Mouse (Mus musculus) forebrain, embryonic 14.5 days (tissue): ENCODE measurements around the gene Camsap2. TPM values are rescaled to one million over a fixed set of nuclear protein-coding genes. Genes with fewer than 3 reads are reported as not detected.
A peak's percentile ranks its signal among the peaks of the same experiment; 100 is the strongest.

Source experiments
- ATAC-seq: fragments of 200-750 bp; cut with Nextera tagmentation; 2 replicates; pipeline ENCODE4 v1.8.0; 2017; ENCODE audit warnings: mild to moderate bottlenecking, moderate library complexity
- DNase-seq: peaks from one replicate; pipeline ENCODE4 v3.0.0-alpha.2; 2015; ENCODE audit warnings: low spot score
- H3K27ac ChIP-seq: fragments of 300-500 bp; sonication (generic); 2 replicates; pipeline ENCODE4 v1.5.1; 2014; ENCODE audit warnings: low read depth, mild to moderate bottlenecking, control low read depth, low read length, moderate library complexity
- H3K27me3 ChIP-seq: fragments of 300-500 bp; sonication (generic); replicated peaks from 2 replicates; pipeline ENCODE4 v1.6.1; 2014; ENCODE audit warnings: low read length, control low read depth, mixed read lengths; ENCODE audit not compliant: control insufficient read depth, insufficient read depth
- H3K36me3 ChIP-seq: fragments of 300-500 bp; sonication (generic); 2 replicates; pipeline ENCODE4 v1.6.1; 2014; ENCODE audit warnings: low read length, control low read depth; ENCODE audit not compliant: control insufficient read depth, insufficient read depth
- H3K4me1 ChIP-seq: fragments of 300-500 bp; sonication (generic); 2 replicates; pipeline ENCODE4 v1.6.1; 2014; ENCODE audit warnings: antibody characterized with exemption, low read length, control low read depth; ENCODE audit not compliant: control insufficient read depth, insufficient read depth
- H3K4me2 ChIP-seq: fragments of 300-500 bp; sonication (generic); 2 replicates; pipeline ENCODE4 v1.6.1; 2014; ENCODE audit warnings: mild to moderate bottlenecking, control low read depth, low read length
- H3K4me3 ChIP-seq: fragments of 300-500 bp; sonication (generic); 2 replicates; pipeline ENCODE4 v1.5.1; 2014; ENCODE audit warnings: low read depth, low read length, control low read depth
- H3K9ac ChIP-seq: fragments of 300-500 bp; sonication (generic); 2 replicates; pipeline ENCODE4 v1.6.1; 2014; ENCODE audit warnings: mild to moderate bottlenecking, low read length, control low read depth, moderate library complexity
- H3K9me3 ChIP-seq: fragments of 300-500 bp; sonication (generic); replicated peaks from 2 replicates; pipeline ENCODE4 v1.6.1; 2016; ENCODE audit warnings: low read length, control low read depth, mixed read lengths; ENCODE audit not compliant: control insufficient read depth
- WGBS: fragments of 180-500 bp; shearing (Covaris S2); extraction: QIAGEN DNeasy Blood & Tissue Kit; methylation state at CpG from one replicate; pipeline ENCODE4 v1.1.7; 2014; 5-methylcytosine and 5-hydroxymethylcytosine counted together
- polyA plus RNA-seq: library from polyadenylated mRNA; unstranded; fragments of >200 nt; fragmentation: Nextera tagmentation; extraction: Ambion mirVana; gene quantifications from 2 replicates; pipeline ENCODE4 v1.2.1, GENCODE M21; 2014

Gene Camsap2
- polyA plus RNA-seq, 1 experiment from 2014 or later, result 39.5 TPM

DNA sequence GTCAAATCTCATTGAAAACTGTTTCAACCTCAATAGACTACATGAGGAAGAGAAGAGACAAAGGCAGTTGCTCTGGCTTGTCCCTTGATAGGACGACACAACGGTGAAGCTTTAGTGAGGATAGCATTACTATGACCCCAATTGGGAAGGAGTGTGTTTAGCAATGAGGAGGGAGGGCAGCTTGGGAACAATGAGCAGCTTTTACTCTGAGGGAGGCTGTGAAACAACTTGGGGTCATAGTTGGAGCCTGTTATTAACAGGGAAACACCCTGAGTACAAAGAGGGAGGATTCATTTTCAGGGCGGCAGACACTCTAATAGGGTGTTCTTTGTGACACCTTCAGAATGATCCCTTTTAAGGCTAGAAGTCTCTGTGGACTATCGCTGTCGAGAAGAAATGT is 2.2 kb upstream of the Camsap2 start:
- DNase-seq, result no peak
- H3K27me3 ChIP-seq, result no peaks in the 10 kb centered on the region
- H3K9me3 ChIP-seq, result no peaks in the 10 kb centered on the region
- no peak overlapping the region for H3K27ac ChIP-seq
- H3K36me3 ChIP-seq, result no peaks in the 10 kb centered on the region
- 75% methylated on average over 5 of the region's 5 CpGs for WGBS
- no peak overlapping the region for H3K4me3 ChIP-seq
- no peak overlapping the region for H3K4me2 ChIP-seq
- ATAC-seq, result no peak
- H3K9ac ChIP-seq, result no peak overlapping the region
- H3K4me1 ChIP-seq, result peaks cover 6% of the 10 kb centered on the region

GRCm38 (mm10) chr1:136347140-136347539 is 1.2 kb upstream of the Camsap2 start:
- Histone ChIP-seq H3K27ac (no peak overlapping the region), H3K4me1 (peaks cover 15% of the 10 kb centered on the region), H3K27me3 (no peaks in the 10 kb centered on the region), H3K36me3 (no peaks in the 10 kb centered on the region), H3K4me3 (no peak overlapping the region), H3K4me2 (no peak overlapping the region), H3K9ac (no peak overlapping the region), H3K9me3 (no peaks in the 10 kb centered on the region)
- no peak for ATAC-seq
- DNase-seq, result no peak
- WGBS, result 47% methylated on average over 4 of the region's 4 CpGs

- Histone ChIP-seq H3K27me3 (no peaks in the 10 kb centered on the region), H3K9ac (peak overlapping the region; percentile 98), H3K9me3 (no peaks in the 10 kb centered on the region), H3K4me2 (peak overlapping the region; percentile 78), H3K36me3 (no peaks in the 10 kb centered on the region), H3K27ac (peak overlapping the region; percentile 97; the same call in 1 of the 2 replicates), H3K4me1 (peaks cover 16% of the 10 kb centered on the region), H3K4me3 (peak overlapping the region; percentile 94)
- peak; percentile 24 for DNase-seq
- WGBS, result 6% methylated on average over 12 of the region's 12 CpGs
- no peak for ATAC-seq
Observed at GRCm38 (mm10) chr1:136346373-136347035, 600 bp upstream of the Camsap2 start.

- DNase-seq (peak; percentile 44), ATAC-seq (peak; percentile 27)
- Histone ChIP-seq H3K4me1 (peaks cover 16% of the 10 kb centered on the region), H3K36me3 (no peaks in the 10 kb centered on the region), H3K9me3 (no peaks in the 10 kb centered on the region), H3K4me3 (peak overlapping the region; percentile 94), H3K27me3 (no peaks in the 10 kb centered on the region), H3K9ac (peak overlapping the region; percentile 98), H3K4me2 (peak overlapping the region; percentile 78), H3K27ac (peak overlapping the region; percentile 97)
- under 1% methylated on average over 22 of the region's 22 CpGs for WGBS
Observed at GRCm38 (mm10) chr1:136344768-136345453, 993 bp downstream of the Camsap2 start.

- H3K9ac ChIP-seq, result peak overlapping the region; percentile 98
- no peak overlapping the region for H3K27ac ChIP-seq
- no peaks in the 10 kb centered on the region for H3K36me3 ChIP-seq
- H3K4me2 ChIP-seq, result peak overlapping the region; percentile 78
- H3K27me3 ChIP-seq, result no peaks in the 10 kb centered on the region
- H3K4me1 ChIP-seq, result peaks cover 16% of the 10 kb centered on the region
- H3K9me3 ChIP-seq, result no peaks in the 10 kb centered on the region
- whole genome bisulfite sequencing, result 3% methylated on average over 1 of the region's 1 CpGs
- peak overlapping the region; percentile 94 for H3K4me3 ChIP-seq
- DNase-seq, result peak; percentile 39
- no peak for ATAC-seq
Observed at GRCm38 (mm10) chr1:136344281-136344680, 1.6 kb downstream of the Camsap2 start.

DNA sequence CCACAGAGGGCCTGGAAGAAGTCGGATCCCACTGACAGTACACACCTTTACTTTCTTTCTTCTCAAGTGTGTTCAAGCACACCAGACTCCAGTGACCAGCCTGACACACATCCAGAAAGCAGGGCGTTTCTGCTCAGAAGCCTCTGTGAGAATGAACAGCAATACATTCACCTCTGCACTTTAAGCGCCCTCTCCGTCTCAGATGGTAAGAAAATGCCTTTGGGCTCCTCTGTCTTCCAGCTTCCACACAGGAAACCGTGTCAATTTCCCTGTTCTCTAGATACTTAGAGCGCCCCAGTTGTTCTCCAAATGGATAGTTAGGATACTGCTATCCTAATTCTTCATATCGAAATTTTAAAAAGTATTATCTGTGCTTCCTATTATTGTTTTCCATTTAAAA is 2.2 kb downstream of the Camsap2 start:
- Histone ChIP-seq H3K9ac (peak overlapping the region; percentile 62), H3K27ac (no peak overlapping the region), H3K4me3 (peak overlapping the region; percentile 94), H3K27me3 (no peaks in the 10 kb centered on the region), H3K4me2 (peak overlapping the region; percentile 78), H3K9me3 (no peaks in the 10 kb centered on the region), H3K36me3 (no peaks in the 10 kb centered on the region), H3K4me1 (peaks cover 16% of the 10 kb centered on the region)
- ATAC-seq (no peak), DNase-seq (no peak)
- WGBS, result 24% methylated on average over 7 of the region's 7 CpGs

DNA sequence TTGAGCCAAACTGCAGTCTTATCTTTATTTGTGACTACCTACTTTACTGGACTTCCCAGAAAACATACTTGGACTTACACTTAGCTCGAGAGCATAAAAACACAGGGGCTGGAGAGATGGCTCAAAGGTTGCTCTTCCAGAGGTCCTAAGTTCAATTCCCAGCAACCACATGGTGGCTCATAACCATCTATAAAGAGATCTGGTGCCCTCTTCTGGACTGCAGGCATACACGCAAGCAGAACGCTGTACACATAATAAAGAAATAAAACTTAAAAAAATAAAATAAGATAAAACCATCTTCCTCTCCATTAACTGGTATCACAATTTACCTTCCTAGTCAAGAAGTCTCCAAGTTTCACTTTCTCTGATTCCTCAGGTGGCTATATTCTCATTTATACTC is 5.4 kb downstream of the Camsap2 start:
- no peak overlapping the region for H3K9ac ChIP-seq
- no peak overlapping the region for H3K4me2 ChIP-seq
- H3K27ac ChIP-seq, result no peak overlapping the region
- ATAC-seq (no peak), DNase-seq (no peak)
- H3K27me3 ChIP-seq, result no peaks in the 10 kb centered on the region
- H3K4me3 ChIP-seq, result no peak overlapping the region
- no peaks in the 10 kb centered on the region for H3K36me3 ChIP-seq
- 94% methylated on average over 3 of the region's 3 CpGs for WGBS
- no peaks in the 10 kb centered on the region for H3K9me3 ChIP-seq
- peaks cover 16% of the 10 kb centered on the region for H3K4me1 ChIP-seq

DNA sequence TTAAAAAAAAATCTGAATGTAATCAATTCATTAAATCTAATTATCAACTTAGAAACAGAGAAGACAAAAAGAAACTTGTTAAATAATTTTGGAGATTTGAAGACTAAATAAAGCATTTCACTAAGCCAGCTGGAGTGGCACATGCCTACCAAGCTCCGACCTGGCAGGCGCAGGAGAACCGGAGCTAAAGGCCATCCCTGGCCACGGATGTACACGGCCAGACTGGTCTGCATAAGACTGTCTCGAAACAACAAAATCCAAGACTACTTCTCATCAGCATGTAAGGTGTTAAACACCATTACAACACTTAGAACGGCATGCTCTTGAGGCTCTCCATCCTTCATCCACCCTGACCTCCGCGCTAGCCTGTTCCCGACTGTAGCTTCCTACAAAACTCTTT is 11.2 kb downstream of the Camsap2 start:
- no peak overlapping the region for H3K27ac ChIP-seq
- no peak overlapping the region for H3K4me3 ChIP-seq
- H3K9ac ChIP-seq, result no peak overlapping the region
- H3K4me2 ChIP-seq, result no peak overlapping the region
- WGBS, result 89% methylated on average over 10 of the region's 10 CpGs
- H3K36me3 ChIP-seq, result 0 out of 2 replicates have a peak, but pooled peaks cover 2% of the 10 kb centered on the region
- no peaks in the 10 kb centered on the region for H3K9me3 ChIP-seq
- ATAC-seq, result no peak; the same call in 1 of the 2 replicates
- H3K4me1 ChIP-seq, result no peaks in the 10 kb centered on the region
- DNase-seq, result no peak
- H3K27me3 ChIP-seq, result no peaks in the 10 kb centered on the region

- no peak for ATAC-seq
- Histone ChIP-seq H3K4me3 (no peak overlapping the region), H3K4me1 (no peaks in the 10 kb centered on the region), H3K4me2 (no peak overlapping the region), H3K27me3 (no peaks in the 10 kb centered on the region), H3K9ac (no peak overlapping the region), H3K36me3 (0 out of 2 replicates have a peak, but pooled peaks cover 2% of the 10 kb centered on the region), H3K9me3 (no peaks in the 10 kb centered on the region), H3K27ac (no peak overlapping the region)
- 76% methylated on average over 3 of the region's 3 CpGs for WGBS
- DNase-seq, result no peak
Observed at GRCm38 (mm10) chr1:136333512-136333911, 12.4 kb downstream of the Camsap2 start.
